Mouse (Mus musculus): ENCODE data around the gene Exosc9.
A peak's percentile ranks its signal among the peaks of the same experiment; 100 is the strongest.
"Not testable (repeated sequence)": the region's sequence is repeated elsewhere in the genome, so short reads cannot be mapped to it uniquely, and the experiment has no call there.

- peak in 1 of 3 experiments; percentile 2; a peak in 1 of 6 replicates for TF ChIP-seq CTCF (IDR thresholded peaks at IDR 0.05 in 2 of 3, conservative IDR thresholded peaks at IDR 0.05 in 1 of 3; ENCODE audit: control insufficient read depth in 1 of 3, insufficient read depth in 1 of 3, low read depth in 2 of 3, low read length in 3 of 3, poor library complexity in 1 of 3, severe bottlenecking in 1 of 3)
- not testable (repeated sequence) for TF ChIP-seq HCFC1 (IDR thresholded peaks at IDR 0.05; ENCODE audit: low read depth, low read length); ZMIZ1 (IDR thresholded peaks at IDR 0.05; ENCODE audit: low read depth, low read length); POLR2A (IDR thresholded peaks at IDR 0.05; ENCODE audit: control insufficient read depth in 1 of 2, insufficient read depth in 1 of 2, low read depth in 1 of 2, low read length in 2 of 2, poor library complexity in 1 of 2)
Observed at GRCm38 (mm10) chr3:36599773-36600172, 47.4 kb downstream of the Exosc9 start.
